Mouse (Mus musculus): ENCODE measurements at regions not wholly inside any gene's neighbourhood (a gene's known extent, or its start where the extent isn't known, plus 50 kb on each side); places are given as distances from the start of the nearest gene placed in this dataset.

- TF ChIP-seq CTCF (IDR thresholded peaks at IDR 0.05; ENCODE audit: control insufficient read depth, insufficient read depth, insufficient replicate concordance, low read depth, low read length) (no peak), POLR2A (IDR thresholded peaks at IDR 0.05; ENCODE audit: control insufficient read depth, low read depth, low read length) (no peak)
Observed at GRCm38 (mm10) chr13:97631872-97632402, 128.5 kb downstream of the Gm10260 start.
